Mouse (Mus musculus): ENCODE data around the gene Kazn.

Gene Kazn

DNA sequence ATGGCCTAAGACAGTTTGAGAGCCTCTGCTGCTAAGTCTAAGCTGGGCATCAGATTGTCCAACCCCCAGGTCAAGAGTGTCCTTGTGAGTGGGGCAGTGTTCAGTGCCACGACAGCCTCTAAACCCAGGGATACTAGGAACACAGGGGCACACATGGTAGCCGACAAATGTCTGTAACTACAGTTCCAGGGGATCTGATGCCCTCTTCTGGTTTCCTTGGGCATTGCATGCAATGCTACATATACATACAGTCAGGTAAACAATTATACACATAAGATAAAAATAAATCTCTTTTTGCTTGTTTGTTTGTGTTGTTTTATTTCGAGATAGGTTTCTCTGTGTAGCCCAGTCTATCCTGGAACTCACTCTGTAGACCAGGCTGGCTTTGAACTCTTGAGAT lies 53.0 kb downstream of the Kazn start:
- no peak for DNase-seq

DNA sequence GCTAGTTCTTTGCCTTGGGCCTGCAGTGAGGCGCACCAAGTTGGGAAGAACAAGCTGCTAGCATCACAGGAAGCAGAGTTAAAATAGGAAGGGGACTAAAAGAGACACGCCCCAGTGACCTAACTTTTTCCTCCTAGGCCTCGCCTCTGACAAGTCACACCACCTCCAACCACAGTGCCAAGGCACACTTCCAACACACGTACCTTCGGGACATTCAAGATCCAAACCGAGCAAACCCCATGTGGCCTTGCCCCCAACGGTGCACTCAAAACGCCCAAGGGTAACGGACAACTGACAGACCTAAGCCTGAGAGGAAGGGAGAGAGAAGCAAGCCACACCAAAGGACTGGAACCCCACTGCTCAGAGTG lies 53.7 kb downstream of the Kazn start:
- DNase-seq: no peak

- DNase-seq: no peak
Observed at GRCm38 (mm10) chr4:142184852-142185532, 54.2 kb downstream of the Kazn start.

GRCm38 (mm10) chr4:142183591-142183990 lies 55.6 kb downstream of the Kazn start:
- DNase-seq: no peak

GRCm38 (mm10) chr4:142183015-142183414 lies 56.2 kb downstream of the Kazn start:
- no peak for DNase-seq

DNA sequence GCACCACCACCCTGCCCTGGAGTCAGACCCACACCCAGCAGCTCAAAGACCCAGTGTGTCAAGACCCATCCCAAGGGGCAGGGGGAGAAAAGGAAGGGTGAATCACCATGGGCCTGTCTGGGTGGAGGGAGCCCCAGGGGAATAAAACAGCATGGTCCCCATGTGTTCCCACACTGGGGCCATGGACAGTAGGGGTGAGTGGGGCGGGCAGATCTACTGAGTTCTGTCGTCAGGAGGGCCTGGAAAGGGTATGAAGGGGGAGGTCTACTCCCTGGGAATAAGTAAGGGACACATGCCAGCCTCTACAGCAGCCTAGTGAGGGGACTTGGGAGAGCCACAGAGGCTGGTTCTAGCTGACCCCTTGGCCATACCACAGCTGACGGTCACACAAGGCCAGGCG lies 57.6 kb downstream of the Kazn start:
- DNase-seq: no peak

GRCm38 (mm10) chr4:142180874-142181273 lies 58.3 kb downstream of the Kazn start:
- no peak for DNase-seq

DNA sequence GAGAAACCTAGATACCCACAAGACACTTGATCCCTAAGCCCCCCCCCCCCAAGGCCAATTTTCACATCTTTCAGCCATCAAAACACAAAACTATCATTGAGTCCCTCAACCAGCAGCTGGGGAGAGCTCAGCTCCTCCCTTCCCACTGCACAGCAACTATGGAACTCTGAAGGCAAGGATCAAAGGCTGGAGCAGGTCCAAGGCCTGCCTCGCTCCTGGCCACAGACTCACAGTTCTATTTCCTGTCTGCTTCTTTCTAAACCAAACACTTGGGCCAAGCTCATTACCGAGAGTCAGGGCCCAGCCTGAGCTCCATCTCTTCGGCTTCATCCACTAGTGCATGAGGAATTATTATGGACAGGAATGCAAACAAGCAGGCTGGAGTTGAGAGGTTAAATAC lies 58.9 kb downstream of the Kazn start:
- DNase-seq: peak; percentile 56

DNA sequence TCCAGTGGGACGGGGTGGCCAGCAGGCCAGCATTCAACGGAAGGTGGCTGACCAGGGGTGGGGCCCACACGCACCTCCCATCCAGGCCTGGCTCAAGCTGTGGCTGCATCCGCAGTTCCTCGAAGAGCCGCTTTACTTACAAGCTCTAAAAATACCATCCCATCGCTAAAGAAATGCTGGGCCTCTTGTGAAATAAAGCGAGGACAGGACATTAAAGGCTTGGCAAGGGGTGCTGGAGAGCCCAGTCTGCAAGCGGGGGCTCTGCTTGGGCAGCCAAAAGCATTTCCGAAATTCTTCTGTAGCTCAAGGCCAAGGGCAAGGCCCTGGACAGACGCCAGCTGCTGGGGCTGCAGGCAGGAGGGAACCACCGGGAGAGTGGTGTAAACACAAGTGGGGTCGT lies 59.7 kb downstream of the Kazn start:
- no peak for DNase-seq

DNA sequence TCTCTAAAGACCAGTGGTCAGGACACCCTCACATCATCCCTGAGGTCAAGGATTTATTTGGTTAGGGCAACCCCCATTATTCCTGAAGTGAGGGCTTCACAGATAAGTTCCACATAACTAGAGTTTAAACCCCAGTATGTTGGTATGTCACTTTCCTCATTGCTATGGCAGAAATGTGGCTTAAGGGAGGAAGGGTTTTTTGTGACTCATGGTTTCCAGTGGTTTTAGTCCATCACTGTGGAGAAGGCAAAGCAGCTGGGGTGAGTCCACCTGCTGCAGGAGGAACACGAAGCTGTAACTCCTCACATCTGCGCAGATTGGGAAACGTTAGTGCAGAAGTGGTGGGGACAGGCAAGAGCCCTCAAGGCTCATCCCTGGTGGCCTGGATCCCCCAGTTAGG lies 62.5 kb downstream of the Kazn start:
- DNase-seq: no peak

DNA sequence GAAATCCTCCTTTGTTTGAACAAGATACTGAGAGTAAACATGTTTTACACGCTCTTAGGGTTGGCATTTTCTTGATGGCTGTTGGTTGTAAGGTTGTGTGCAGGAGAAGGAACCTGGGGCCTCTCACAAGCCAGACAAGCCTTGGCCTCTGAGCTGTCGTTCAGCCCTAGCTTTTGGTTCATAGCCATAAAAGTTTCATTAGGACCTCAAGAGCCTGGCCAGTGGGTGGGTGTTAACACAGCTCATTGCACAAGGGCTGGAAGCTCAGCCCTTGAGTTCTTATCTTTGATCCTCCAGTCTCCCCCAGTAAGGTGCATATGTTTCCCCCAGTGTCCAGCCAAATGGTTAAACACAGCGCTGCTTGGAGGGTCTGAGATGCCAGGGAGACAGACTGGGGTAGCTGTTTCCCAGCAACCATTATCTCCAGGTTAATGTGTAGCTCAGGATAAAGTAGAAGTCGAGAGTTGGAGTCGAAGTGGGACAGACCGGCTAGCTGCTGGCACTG lies 65.2 kb downstream of the Kazn start:
- DNase-seq: no peak

DNA sequence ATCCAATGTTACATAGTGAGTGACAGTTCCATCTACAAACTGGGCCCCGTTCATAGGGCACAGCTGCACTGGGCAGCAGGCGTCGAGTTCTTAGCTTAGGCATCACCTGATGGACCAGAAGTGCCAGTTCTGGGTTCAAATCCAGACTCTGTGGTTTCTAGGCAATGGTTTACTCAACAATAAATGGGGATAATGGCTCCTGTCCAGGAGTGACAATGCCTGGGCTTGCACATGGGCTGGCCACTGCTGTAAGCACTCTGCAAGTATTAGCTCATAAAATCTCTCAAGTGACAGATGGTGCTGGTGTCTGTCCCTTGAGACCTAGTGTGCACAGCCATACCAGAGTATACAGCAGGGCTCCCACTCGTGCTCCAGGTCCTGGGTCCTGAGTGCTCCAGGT lies 66.3 kb downstream of the Kazn start:
- no peak for DNase-seq

DNA sequence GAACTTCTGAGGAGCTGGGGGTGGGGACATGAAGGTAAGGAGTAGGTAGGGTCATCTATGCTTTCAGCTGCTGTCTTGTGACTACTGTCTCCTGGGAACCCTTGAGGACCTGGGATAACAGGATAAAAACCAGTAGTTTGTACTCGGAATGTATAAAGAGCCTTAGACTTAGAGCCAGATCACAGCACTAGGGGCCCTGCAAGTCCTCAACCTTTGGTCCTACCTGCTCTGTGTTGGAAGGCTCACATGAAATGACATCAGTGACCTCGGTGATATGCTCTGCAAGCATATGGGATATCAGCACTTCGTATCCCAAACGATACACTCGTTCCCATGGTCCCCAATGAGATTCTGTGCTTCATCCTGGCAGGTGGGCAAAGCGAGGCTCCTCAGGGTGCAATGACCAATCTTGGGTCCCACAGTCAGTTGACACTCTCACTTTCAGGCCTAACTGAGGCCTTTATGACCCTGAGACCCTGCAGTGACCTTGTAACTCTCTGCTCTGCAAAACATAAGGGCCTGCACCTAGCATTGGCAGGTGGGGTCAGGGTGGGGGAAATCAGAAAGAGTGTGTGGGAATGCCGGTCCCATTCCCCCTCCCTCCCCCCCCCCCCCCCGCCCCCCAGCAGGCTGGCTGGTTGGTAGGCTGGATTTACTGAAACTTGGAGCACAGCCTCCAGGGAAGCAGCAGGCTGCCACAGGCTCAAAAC lies 67.3 kb downstream of the Kazn start:
- no peak for DNase-seq

DNA sequence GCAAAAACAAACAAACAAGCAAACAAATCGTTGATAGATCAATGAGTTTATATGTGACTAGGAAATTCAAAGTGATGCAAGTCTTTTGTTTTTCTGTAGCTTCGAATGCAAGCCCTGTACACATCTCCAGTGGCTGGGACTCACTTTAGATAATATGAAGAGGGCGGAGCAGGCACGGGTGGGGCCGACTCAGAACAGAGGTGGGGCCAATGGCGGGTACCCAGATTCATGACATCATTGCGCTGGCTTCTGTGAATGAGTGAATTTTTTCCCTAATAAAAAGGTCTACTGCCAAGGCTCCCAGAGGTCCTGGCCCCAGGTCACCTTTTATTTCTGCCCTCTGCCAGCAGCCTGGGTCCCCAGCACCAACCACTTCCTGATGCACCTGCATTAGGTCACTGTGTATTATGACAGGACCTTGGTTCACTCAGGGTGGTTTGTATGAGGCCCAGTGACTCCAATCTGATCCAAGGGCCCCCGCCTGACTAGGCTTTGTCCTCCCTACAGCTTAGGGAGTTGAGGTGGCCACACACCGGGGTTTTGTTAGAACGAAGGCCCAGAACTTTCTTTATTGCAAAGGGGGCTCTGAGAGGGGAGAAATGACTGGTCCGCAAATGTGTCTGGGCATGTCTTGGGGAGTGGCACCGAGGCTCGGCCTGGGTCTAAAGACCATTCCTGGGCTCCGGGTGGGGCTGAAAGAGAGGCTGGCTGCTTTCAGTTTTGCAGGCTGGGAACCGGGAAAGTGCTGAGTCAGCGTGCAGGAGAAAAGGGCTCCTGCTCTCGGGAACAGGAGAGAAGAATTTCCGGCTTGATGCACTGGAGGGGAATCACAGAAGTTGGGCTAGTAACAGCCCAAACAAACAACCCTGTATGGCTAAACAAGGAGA lies 68.1 kb downstream of the Kazn start:
- no peak for DNase-seq

- no peak for DNase-seq
Observed at GRCm38 (mm10) chr4:142169636-142170035, 69.6 kb downstream of the Kazn start.

- no peak for DNase-seq
Observed at GRCm38 (mm10) chr4:142168352-142168751, 70.8 kb downstream of the Kazn start.

DNA sequence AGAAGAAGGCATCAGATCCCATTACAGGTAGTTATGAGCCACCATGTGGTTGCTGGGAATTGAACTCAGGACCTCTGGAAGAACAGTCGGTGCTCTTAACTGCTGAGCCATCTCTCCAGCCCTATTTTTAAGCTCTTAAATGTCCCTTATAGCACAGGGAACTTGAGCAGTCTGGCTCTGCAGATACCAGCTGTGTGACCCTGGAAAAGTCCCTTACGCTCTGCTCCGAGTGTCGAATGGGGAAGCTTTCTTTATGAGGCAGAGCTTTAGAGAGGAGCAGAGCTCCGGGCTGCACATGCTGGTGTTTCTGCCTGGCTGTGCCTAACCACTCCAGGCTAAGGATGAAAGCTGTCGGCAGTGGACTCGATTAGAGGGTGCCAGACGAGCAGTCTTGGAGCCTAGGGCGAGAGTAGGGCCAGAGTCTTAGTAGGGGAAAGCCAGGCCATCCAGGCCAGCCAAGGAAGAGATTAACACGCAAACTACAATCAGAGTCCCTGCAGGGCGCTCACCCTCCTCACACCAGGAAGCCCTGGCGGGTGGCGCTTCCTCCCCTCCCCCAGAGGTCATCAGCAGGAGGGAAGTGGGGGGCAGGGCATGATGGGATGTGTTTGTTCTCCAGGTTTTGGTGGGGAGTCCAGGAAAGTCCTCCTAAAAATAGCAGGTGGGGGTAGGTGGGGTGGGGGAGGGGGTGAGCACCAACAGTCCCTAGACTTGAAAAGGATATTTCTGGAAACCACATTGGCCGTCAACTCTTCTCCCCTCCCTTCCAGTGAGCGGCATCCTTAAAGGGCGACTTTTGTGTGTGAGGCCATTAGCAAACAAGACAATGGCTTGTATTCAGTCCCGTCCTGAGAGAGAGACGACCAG lies 73.1 kb downstream of the Kazn start:
- no peak for DNase-seq

- no peak for DNase-seq
Observed at GRCm38 (mm10) chr4:142165363-142165762, 73.8 kb downstream of the Kazn start.

DNA sequence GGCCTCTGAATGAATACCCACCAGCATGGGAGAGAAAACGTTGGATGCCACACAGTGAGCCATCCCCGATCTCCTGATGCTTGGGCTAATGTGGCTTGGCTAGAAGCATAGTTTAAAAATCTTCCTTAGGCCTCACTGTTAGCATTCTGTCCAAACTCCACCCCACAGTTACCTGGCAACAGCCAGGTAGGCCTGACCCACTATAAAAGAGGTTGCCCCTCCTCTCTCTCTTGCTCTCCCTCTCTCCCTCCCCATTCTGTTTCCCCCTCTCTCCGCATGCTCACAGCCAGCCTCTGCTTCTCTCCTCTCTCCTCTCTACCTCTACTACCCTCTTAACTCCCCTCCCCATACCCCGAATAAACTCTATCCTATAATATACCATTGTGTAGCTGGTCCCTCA lies 74.8 kb downstream of the Kazn start:
- DNase-seq: no peak

- no peak for DNase-seq
Observed at GRCm38 (mm10) chr4:142163862-142164261, 75.3 kb downstream of the Kazn start.

GRCm38 (mm10) chr4:142162729-142163128 lies 76.5 kb downstream of the Kazn start:
- no peak for DNase-seq

DNA sequence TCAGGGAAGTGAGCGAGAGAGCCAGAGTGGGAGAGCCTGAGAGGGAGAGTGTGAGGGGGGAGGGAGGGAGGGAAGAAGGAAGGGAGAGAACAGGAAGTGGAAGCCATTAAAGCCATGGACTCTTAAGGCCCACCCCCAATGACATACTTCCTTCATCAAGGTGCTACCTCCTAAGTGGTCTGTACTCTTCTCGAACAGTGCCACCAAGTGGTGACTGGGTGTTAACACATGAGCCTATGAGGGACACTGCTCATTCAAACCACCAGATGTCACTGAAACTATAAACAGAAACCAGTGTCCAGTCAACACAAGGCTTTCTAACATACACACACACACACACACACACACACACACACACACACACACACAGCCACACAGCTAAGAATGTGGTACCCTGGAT lies 77.1 kb downstream of the Kazn start:
- no peak for DNase-seq

DNA sequence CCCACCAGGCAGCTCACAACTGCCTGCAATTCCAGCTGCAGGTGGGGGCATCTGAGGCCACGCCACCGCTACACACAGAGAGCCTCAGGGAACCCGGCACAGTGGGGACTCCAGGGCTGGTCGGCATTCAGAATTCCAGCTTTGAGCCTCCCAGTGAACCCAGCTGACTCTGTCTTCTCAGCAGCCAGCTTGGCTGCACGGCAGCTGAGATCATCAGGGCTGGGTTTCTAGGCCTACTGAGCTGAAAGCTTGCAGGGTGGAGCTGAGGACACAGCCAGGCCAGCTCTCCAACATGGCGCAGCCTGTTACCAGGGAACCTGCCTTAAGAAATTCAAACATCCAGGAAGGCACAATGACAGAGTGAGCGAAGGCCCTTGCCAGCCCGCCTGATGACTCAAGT lies 79.2 kb downstream of the Kazn start:
- DNase-seq: peak; percentile 45

All from right cerebral cortex, adult 18-20 months (tissue).